Mouse (Mus musculus) kidney, postnatal 25 days (tissue): Measurements from ENCODE around the gene Crybb2.

Experiments
- DNase-seq, 2 experiments: peaks; one replicate each; pipeline ENCODE4 v3.0.0; 2021; ENCODE audit warnings: mixed read lengths in 2 of 2

Crybb2 gene

DNA sequence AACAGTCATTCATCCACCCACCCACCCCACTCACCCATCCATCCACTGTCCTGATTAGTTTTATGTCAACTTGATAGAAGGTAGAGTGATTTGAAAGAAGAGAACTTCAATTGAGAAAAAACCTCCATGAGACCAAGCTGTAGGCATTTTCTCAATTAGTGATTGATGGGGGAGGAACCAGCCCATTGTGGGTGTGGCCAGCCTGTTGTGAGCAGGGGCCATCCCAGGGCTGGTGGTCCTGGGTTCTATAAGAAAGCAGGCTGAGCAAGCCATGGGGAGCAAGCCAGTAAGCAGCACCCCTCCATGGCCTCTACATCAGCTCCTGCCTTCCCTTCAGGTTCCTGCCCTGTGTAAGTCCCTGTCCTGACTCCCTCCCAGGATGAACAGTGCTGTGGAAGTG lies at the start of gene Crybb2:
Gene Crybb2 (minus strand): TSS at position 101 of the 400 bp plus-strand sequence.
- no peak for DNase-seq

DNA sequence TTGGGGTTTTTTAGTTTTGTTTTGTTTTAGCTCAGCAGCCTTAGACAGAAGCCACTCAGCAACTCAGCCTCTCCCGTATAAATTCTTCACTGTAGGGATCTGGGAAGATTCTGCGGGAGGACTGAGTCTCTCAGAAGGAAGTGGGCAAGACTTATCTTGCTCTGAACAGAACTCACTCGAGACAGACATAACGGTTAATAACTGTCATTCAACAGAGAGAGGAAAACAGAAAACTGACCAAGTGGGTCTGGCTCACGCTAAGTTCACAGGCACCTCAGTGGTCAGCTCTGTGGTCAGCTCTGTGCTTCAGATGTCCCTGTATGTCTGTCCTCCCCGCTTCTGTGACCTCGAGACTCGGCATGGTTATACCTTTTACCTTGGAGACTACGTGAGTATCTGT lies 49.4 kb upstream of the Crybb2 start:
- no peak for DNase-seq

DNA sequence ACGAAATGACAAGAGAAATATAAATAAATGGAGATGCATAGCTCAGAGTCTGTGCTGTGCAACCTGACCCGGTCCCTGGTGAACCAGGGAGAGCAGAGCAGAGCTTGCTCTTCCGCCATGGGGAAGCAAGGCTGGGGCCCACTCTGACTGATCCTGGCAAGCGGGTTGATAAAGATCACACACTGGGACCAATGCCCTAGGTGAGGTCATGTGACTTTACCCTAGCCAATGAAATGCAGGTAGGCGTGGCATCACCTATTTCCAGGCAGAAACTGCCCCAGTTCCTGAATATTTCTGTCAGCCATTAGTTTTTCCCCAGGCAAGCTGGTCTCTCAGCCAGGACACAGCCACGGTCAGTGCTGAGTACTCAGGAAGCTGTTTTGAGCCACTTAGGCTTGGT lies 48.8 kb upstream of the Crybb2 start:
- peak in 1 of 2 experiments; percentile 30 for DNase-seq

DNA sequence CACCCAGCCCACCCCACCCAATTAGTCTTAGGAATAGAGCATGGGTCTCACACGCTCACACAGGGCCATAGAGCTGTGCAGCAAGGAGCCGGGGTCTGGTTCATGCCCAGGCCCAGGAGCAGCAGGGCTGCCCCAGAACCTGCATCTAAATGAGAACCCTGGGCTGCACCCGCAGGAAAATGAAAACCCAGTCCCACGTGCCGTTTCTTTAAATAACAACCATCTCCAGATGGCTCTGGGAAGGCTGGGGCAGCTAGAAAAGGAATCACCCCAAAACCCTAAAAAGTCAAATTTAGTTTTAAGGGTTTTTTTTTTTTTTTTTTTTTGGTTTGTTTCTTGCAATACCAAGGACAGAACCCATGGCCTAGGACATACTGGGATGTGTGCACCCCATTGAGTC lies 47.4 kb upstream of the Crybb2 start:
- DNase-seq, result no peak

DNA sequence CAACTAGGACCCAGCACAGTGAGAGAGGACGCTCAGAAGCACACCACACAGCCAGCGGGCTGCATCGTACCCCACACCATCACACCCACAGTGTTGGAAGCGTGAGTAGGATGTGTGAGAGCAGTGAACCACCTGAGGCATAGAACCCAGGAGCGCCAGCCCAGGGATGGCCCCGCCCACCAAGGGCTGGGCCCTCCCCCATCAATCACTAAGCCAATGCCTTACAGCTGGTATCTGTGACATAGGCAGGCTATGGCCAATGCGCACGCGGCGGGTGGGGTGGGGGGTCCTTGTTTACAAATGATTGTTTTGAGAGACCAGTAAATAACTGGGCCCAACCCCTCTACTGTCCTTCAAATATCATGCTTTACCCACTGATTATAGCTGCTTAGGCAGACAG lies 46.0 kb upstream of the Crybb2 start:
- DNase-seq, result no peak

DNA sequence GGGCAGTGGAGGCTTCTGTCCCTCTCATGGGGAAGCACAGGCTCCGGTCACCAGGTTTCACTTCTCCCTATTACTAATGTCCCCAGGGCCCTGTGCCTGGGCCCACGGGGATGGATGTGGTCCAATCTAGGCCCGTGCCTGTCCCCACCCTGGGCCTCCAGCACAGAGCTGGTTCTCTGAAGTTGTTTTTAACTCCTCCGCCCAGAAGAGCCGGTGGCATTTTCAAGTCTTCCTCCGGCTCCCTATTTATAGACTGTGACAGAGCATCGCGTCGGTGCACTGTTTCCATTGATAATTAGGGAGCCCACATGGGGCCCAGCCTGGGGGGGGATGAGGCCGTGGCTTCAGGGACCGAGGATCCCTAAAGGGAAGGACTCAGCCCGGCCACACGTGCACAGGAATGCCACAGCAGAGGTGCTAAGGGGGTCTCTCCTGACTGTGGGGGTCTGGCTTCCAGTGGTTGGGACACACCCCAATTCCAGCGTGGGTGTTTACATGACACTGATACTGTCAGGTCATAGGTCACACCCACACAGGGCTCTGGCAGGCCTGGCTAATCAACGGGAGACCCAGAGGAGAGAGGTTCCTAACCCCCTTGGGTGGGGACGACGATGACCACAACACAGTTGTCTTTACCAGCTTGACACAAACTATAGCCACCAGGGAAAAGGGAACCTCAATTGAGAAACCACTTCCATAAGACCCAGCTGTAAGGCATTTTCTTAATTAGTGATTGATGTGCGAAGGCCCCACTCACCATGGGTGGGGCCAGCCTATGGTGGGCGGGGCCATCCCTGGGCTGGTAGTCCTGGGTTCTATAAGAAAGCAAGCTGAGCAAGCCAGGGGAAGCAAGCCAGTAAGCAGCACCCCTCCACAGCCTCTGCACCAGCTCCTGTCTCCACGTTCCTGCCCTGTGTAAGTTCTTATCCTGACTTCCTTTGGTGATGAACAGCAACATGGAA lies 44.6 kb upstream of the Crybb2 start:
- DNase-seq, result no peak

DNA sequence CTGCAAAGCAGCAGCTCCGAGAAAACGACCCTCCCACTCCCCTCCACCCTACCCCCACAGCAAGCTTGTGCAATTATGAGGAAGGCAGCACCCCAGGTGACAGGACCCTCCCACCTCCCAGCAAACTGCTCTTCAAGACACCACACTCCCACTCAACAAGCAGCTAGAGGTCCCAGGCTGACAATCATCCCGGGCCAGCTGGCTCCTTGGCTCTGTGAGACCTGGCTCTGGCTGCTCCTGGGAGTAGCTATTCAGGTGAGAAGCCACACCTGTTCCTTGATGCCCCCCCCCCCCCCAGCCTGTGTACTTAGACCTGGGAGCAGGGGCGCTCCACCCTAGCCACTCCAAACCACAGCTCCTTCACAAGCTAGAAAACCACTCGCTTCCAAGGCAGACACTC lies 43.2 kb upstream of the Crybb2 start:
- DNase-seq, result no peak

DNA sequence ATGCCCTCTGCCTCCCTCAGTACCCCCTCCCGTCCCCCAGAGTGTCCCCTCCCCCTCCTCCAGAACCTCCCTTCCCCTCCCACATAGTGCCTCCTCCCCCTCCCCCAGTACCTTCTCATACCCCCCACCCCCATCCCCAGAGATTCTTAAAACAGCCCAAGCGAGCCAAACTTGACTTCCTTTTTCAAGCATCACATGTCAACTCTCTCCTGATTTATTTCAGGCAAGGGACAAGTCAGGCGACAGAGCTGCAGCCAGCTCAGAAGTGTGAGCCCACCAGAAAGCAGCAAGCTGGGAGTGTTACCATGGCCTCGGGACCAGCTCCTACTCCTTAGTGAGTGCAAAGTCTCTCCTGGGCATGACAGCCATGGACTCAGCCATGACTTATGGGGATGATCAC lies 41.4 kb upstream of the Crybb2 start:
- DNase-seq, result no peak

DNA sequence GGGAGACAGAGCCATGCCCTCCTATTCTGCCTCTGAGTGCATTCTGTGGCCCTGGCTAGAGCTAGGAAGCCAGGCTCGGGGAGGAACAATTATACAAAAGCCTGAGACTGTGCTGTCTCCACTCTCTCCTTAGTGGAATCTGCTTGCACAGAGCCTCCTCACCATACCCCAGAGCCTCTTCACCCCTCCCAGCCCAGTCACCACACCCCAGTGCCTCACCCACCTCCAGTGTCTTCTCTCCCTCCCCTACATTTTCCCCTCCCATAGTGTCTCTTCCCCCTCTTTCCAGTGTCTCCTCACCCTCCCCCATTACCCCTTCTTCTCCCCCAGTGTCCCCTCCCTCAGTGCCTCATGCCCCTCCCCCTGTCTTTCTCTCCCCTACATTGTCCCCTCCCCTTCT lies 41.0 kb upstream of the Crybb2 start:
- no peak for DNase-seq

DNA sequence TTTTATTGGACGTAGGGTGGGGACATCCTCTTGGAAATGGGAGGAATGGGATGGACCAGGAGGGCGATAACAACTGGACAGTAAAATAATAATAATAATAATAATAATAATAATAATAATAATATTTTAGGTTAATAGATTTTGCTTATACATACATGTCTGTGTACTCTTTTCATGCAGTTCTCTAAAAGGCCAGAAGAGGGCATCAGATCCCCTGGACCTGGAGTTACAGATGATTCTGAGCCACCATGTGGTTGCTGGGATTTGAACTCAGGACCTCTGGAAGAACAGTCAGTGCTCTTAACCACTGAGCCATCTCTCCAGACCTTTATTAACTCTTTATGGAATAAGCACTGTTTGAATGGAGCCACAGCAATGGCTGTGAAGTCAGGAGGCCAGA lies 39.7 kb upstream of the Crybb2 start:
- peak in 1 of 2 experiments; percentile 51 for DNase-seq

DNA sequence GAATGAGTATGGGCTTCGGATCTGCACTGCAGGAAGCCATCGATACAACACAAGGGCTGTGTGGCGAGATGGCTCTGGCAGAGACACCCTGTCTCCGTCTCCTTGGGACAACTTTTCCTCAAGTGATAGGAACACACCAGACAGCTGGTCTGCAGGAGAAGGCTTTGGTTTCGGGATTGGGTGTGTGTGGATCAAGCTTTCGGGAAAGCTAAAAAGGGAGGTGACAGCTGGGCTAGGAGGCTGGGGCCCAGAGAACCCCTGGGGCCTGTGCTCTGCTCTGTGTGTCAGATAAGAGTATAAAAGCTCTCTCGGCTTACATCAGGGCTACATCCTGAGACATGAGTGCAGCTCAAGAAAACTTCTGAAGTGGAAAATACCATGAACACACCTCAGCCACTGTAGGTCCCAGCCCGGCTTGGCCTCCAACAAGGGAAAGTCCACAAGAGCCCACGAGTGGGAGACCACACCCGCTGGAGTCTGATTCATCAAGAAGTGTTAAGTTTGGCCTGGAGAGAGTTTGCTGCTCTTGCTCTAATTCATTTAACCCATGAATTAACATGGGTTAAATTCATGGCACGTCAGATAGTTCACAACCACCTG lies 38.3 kb upstream of the Crybb2 start:
- DNase-seq, result no peak

DNA sequence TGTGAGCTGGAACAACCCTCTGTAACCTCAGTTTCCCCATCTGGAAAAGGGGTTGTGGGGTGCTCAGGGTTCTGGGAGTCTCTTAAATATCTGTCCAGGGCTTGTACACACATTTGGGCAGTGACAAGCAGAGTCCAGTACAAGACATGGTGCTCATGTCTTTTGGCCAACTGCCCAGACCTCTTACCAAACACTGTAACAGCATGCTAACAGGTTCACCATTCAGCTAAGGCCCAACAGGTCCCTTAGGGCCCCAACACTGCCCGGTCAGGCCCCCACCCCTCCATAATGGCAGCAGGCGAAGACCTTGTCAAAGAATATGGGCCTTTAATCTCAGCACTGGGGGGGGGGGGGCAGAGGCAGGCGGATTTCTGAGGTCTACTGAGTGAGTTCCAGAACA lies 37.8 kb upstream of the Crybb2 start:
- DNase-seq, result peak in 1 of 2 experiments; percentile 56

DNA sequence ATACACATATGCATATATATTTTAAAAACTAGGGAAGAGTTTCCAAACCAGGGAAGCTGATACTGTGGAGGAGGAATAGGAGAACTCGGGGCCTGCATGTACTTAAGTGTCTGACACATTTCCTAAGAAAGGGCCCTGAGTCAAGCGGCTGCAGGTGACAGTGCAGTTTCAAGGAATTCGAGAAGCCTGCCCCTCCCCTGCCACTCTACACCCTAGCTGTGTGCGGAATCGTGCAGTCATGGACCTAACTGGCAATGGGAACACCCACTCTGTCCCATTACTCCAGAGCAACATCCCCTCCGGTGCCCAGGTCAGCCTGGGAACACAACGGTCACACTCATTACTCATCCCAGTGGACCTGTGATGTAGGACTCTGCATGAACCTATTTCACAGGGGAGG lies 36.7 kb upstream of the Crybb2 start:
- no peak for DNase-seq

DNA sequence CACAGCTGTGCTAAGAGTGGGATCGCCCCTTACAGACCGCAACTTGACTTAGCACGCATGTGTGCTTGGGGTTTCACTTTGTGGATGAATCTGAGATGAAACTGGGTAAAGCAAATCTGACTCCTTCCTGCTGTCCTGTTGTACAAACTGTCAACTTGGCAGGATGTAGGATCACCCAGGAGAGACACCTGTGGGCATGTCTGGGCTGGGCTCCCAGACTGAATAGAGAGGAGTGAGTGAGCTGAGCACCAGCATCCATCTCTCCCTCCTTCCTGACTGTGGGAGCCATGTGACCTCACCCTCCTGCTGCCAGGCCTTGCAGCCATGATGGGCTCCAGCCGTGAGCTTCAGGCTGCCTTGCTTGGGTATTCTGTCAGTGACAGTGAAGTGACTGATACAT lies 35.6 kb upstream of the Crybb2 start:
- DNase-seq, result no peak

DNA sequence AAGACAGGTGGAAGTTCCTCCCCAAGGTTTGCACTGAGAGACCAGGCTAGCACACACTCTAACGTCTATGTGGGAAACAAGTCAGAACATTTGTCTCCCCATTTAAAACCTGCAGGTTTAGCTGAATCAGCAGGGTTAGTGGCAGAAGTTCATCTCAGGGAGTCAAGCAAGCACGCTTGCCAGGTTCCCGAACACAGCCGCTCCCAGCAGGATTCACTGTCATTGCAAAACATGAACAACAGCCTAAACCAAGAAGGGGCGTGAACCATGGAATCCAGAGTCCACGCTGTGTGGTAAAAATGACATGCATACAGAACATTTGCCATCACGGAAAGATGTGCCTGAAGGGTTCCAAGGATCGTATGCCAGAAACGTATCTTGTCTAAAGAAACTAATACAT lies 35.1 kb upstream of the Crybb2 start:
- no peak for DNase-seq

DNA sequence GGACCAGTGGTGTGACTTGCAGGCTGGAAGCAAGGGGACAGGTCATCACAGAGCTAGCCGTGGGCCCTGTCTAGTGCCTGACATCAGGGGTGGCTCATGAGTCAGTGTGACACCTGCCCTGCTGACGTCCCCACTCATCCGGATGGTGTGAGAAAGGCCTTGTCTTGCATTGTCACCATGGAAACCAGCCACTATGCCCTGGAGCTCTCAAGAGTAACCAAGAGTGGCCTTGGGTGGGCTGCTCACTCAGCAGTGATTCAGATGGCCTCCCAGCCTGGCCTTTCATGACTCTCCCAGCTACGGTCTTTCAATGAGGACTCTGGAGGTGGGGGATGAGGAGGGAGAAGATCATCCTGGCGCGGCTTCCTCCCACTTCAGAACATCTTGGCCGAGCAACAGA lies 32.5 kb upstream of the Crybb2 start:
- DNase-seq, result no peak

DNA sequence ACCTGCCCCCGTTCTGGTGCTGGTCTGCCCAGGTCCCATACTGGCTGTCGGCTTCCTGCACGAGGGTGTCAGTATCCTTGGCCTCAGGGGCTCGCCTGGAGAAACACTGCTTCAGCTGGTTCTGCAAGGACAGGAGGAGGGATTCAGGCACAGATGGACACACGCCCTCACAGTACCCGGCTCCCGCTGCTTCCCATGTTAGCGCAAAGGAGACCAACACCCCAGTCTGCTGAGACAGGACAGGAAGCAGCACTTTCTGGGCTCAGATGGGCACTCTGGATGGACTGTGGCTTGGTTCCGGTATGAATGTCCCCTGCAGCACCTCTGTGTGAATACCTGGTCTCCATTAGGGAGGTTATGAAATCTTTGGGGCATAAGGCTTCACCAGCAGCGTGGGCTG lies 31.5 kb upstream of the Crybb2 start:
- no peak for DNase-seq

DNA sequence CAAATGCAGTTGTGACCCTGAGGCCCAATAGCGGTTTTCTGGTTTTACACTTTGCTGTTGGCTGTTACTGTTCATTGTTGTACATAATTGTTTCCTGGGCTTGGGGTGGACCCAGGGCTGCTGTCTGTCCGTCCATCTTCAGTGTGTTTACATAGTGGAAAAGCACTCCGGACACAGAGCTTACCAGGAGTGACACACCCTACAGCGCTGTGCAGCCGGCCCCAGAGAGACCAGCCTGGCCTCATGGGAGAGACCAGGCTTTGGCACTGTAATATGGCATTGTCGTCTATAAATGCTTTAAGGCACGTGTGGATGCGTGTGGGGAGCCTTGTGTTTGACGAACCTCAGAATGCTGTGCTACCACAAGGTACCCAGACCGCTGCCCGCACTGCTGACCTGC lies 30.5 kb upstream of the Crybb2 start:
- DNase-seq, result no peak

DNA sequence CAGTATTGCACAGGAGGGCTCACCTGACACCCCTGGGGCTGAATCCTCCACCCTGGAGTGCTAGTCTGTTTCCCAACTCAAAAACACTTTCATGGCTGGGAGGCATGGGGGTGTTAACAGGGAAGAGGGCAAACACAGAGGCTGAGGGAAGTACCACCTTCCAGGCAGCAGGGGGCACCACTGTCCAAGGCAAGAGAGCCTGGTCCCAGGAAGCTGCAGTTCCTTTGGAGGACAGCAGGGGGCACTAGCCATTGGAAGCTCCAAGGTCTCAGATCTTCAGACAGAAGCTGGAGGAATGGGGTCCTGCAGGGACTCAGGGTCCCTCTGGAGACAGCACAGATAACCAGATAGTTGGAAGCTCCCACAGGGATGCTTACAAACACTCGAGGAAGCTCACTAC lies 29.6 kb upstream of the Crybb2 start:
- DNase-seq, result peak; percentile 88 to 95

DNA sequence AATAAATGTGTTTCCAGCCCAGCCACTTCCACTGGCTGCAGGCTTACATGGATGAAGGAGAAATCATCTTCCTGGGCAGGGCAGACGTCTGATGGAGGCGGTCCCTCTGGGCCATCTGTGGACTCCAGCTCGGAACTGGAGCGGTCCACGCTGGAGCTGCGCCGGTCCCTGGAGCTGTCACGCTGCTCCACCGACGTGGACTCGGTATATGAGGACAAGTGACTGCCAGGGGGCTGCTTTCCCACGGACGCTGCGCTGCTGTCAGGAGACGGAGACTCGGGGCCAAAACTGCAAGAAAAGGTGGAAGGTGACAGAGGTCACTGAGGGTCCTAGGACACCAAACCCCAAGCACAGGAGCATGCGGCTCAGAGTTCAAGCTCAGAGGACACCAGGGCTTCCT lies 27.6 kb upstream of the Crybb2 start:
- DNase-seq, result no peak

DNA sequence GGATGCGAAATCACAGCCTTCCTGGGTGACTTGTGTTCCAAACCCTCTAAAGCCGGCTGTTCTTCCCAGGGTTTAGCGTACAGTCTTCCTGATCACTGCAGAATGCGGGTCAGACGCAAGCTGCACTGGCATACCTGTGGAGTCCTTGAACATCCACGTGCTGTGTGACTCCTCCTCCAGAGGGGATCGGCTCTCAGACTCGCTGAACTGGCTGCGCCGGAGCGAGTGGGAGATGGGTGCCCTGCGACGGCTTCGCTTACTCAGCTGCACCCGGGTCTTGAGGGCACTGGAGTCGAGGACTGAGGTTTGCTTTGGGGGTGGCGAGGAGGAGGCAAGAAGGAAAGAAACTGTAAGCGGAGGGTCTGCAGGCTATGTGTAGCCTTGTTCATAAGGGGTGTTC lies 25.5 kb upstream of the Crybb2 start:
- no peak for DNase-seq

DNA sequence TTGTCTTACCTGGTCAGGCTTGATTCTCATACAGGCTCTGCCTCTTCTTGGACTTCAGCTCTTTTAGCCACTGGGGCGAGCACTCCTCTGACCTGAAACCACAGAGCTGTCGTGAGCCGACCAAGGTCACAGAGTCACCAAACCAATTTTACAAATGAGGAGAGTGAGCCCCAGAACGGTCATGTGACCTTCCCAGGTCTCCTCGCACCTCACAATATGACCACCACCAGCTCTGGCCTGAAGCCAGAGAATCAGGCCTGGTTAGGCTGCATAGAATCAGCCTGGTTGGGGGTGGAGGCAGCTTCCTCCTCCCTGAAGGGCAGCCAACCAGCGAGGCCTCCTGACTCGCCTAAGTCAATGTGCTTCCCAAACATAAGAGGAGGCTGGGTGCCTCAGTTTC lies 22.5 kb upstream of the Crybb2 start:
- DNase-seq, result peak; percentile 63 to 88

DNA sequence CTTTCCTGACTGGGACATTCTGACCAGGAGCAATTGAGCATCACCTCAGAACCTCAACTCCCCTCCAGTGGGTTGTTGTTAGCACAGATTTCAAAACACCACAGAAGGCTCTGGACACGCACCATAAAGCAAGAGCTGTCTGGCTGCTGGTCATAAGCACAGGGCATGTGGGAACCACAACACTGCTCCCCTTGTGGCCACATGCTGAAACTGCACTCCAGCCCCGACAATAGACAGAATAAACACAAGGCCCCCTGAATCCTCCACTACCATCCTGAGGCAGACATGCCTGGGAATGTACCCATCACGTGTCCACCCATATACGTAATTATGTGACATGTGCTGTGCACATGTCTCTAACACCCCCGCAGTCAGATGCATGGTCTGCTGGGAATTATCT lies 21.2 kb upstream of the Crybb2 start:
- peak; percentile 80 to 84 for DNase-seq

DNA sequence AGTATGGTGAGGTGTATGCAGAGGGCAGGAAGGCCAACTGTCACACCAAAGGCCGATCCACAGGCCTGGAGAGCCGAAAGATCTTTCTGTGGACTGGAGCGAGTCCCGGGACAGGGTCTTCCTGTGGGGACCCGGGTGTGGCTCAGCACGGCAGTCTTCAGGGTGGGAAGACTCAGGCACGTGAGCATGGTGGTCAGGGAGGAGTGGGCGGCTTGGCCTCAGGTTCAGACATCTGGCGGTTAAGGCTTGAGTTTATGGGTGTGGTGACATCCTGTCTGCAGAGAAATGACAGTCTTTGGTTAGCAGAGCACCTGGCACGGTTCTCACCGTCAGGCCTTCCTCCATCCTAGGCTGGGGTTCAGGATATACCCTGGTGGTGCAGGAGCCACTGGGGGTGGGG lies 20.8 kb upstream of the Crybb2 start:
- DNase-seq, result peak in 1 of 2 experiments; percentile 69
